Mouse (Mus musculus): Measurements from ENCODE around the gene Slc8a2.

The Slc8a2 gene

DNA sequence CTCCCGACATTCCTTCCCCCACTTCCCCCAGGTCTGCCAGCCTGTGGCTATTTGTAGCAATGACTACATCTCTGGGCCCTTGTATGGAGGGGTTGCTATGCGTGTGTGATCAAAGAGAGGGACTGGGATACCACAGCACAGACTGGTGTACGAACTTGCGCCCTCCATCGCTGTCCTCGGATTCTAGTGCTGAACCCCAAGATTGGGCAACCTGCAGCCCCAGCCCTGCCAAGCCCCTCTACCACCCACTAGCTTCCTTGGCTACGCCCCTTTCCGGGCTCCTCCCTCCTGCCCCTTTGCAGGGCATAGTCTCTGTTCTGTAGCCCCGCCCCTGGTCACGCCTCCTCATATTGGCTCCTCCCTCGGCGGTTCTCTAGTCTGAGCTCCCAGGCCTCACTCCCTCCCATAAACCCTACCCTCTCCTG is at the start of gene Slc8a2:
Gene Slc8a2, plus strand, starts transcription at position 406 of the 425 bp plus-strand sequence.
- in situ Hi-C loops (cut with MboI; ENCODE audit: low sequenced_read_pairs): no loop called here

DNA sequence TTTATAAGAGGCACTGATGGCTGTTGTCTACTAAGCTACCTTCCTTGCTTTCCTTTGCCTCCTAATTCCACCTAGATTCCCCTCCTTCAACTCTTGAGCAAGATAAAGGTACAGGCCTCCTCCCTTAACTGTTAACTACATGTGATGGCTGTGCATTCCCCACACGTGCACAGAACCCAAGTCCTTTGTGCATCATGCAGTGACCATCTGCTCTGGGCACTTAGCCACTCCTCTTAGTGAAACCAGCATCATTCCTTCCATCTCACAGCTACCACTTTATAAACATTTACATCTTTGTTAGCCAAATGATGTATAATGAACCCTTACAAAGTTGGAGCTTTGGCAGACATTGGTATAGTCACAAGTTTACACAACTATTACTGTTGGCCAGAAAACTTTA is 49.7 kb upstream of the Slc8a2 start:
- in situ Hi-C loops (cut with MboI; ENCODE audit: low sequenced_read_pairs): no loop called here

DNA sequence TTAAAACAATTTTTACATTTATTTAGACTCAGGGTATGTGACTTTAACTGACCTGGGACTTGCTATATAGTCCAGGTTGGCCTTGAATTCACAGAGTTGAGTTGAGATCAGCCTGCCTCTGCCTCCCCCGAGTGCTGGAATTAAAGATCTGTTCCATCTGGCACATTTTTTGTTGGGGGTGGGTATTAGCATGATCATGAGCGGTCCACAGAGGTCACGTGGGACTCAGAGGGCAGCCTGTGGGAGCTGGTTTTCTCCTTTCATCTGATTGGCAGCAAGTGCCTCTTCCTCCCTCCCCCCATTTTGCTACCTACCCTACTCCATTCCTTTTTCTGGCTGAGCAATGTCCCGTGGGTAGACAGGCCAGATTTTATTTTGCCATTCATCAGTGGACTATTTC is 49.0 kb upstream of the Slc8a2 start:
- in situ Hi-C loops (cut with MboI; ENCODE audit: low sequenced_read_pairs): no loop called here

DNA sequence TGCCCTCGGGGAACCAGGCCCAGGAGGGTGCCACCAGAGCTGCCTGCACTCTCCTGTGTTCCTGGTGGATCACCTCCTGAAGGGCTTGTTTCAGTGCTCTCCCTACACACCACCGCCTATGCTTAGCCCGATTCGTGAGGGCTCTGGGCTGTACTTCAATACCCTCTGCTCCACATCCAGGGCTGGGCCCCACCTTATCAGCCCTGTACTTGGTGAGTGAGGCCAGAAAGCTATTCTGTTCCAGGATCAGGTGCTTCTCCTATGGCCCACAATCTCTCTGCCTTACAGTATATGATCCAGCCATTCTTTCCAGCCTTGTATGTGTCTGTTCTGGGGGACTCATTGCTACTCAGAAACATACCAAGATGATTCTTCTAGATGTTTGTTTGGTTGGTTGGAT is 46.3 kb upstream of the Slc8a2 start:
- in situ Hi-C loops (cut with MboI; ENCODE audit: low sequenced_read_pairs): no loop called here

DNA sequence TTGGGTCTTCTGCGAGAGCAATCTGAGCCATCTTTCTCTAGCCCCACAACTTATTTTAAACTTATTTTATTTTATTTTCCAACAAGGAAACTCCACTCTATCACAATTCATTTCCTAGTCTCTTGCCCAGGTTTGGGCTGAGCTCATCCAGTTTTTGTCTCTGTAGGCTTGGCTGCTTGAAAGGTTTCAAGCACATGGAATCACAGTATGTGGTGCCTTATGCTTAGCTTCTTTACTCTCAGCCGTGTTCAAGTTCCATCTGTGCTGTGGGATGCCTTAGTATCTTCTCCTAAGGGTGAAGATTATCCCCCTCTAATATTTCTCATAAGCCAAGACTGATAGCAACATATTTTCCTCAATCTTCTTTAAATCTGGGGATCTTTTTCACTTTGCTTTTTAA is 42.0 kb upstream of the Slc8a2 start:
- in situ Hi-C loops (cut with MboI; ENCODE audit: low sequenced_read_pairs): no loop called here

DNA sequence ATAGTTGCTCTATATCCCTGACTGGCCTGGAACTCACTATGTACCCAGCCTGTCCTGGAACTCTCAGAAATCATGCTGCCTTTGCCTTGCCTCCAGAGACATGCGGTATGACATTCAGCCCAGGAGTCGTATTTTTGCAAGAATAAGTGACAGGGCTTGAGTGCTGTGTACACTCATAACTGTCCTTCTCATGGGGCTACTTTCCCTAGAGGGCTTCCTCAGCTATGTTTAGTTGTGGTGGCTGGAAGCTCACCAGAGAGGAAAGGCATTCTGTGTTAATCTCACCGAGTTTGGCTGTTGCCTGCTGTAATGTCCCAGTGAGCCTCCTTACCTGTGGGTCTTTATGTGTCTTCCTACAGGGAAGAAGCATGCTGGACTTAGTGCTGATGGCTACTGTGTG is 35.0 kb upstream of the Slc8a2 start:
- in situ Hi-C loops (cut with MboI; ENCODE audit: low sequenced_read_pairs): no loop called here

DNA sequence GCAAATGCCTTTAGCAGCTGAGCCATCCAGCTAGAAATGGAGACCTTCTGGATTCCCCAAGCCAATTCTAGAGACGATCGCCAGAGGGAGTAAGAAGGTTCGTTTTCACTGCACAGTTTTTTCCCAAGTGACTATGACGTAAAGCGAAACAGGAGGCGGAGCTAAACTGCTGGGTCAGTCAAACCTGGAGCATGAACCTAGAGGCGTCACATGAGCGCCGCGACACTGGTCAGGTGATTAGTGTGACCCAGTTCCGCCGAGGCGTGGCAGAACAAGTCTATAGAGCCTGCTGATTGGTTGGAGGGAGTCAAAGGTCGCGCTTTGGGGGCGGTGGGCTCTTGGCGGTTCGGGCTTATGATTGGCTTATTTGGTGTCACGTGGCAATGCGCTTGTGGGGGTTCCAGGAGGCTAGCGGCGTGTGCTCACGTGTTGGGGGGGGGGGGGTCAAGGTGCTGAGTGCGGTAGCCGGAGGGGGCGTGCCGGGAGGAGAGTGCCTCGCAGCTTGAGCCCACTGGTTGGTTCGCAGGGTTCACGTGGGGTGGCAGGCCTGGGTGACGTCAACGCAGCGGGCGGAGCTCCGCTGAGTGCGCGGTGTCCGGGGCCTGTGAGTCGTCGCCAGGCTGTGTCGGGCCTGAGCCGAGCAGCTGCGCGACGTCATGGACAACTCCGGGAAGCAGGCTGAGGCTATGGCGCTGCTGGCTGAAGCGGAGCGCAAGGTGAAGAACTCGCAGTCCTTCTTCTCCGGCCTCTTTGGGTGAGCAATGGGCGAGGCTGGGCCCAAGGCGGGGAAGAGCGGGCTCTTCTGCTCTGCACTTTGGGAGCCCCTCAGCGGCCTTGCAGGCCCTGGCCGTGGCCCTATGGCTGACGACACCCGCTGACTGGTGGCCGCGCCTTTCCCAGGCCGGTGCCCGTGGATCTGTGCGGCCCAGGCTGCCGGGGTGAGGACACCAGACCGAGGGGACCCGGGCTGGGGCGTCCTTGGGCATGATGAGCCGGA is 31.3 kb upstream of the Slc8a2 start, which contains the start of gene Napa:
Gene Napa, plus strand, starts transcription at position 438 of the 997 bp plus-strand sequence.
- in situ Hi-C loops (cut with MboI; ENCODE audit: low sequenced_read_pairs): no loop called here

DNA sequence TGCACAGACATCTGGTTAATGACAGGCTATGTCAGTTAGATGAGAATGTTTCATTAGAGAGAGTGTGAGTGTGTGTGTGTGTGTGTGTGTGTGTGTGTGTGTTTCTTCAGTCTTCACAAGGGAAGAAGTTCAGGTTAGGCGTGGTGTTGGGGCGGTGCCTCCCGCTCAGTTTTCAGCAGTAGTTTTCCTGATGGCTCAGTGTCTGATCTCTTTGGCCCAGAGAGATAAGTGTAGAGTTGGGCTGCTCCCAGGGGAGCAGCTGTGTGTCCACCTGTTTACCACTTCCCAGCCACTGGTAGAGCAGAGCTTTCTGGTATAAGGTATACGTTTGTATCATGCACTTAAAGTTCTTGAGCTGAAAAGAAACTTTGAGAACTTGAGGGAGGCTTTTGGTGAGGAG is 29.7 kb upstream of the Slc8a2 start:
- in situ Hi-C loops (cut with MboI; ENCODE audit: low sequenced_read_pairs): no loop called here

DNA sequence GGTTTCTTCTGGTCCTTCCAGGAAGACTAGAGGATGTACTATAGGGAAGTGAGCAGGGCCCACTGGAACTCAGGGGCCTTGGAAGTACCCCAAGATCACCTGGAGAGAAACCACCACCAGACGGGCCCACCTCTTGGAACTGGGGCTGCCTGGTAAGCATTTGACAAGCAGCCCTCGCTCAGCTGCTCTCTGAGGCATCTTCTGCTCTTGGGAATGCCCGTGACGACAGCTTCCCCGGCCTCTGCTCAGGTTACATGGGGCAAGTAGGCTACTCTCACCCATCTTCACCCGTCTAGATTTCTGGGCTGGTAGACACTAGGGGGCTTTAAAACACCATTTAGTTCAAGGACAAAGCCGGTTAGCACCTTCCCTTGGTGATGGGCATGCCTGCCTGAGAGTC is 28.5 kb upstream of the Slc8a2 start:
- in situ Hi-C loops (cut with MboI; ENCODE audit: low sequenced_read_pairs): no loop called here

DNA sequence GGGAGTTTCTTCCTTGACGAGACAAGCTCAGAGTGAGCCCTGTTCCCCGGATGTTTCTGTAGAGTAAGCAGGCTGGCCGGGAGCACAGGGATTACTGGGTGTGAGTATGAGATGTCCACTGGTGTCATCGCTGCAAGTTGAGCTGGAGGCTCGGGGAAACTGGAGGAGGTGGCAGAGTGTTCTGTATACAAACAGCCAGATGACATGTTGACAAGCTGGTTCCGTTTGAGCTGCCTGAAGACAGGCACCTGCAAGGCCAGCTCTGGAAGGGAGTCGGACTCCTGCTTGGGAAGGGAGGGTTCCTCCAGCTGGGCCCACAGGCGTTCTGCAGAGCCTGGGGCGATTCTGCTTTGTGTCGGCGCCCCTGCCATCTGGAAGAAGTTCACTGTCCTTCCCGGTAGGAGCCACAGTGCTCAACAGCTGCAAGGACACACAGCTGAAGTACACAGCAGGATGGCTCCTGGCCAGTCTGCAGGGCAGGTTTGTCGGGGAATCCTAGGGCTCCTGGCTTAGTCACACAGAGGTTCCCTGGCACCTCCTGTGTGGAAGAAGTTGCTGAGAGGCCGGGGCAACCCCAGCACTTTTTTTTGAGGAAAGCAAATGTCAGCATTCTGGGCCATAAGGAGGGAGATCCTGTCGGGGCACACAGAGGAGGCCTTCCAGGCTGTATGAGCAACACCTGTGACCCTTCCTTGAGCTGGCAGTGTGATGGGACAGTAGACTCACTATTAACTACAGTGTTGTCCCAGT is 27.7 kb upstream of the Slc8a2 start:
- in situ Hi-C loops (cut with MboI; ENCODE audit: low sequenced_read_pairs): no loop called here

DNA sequence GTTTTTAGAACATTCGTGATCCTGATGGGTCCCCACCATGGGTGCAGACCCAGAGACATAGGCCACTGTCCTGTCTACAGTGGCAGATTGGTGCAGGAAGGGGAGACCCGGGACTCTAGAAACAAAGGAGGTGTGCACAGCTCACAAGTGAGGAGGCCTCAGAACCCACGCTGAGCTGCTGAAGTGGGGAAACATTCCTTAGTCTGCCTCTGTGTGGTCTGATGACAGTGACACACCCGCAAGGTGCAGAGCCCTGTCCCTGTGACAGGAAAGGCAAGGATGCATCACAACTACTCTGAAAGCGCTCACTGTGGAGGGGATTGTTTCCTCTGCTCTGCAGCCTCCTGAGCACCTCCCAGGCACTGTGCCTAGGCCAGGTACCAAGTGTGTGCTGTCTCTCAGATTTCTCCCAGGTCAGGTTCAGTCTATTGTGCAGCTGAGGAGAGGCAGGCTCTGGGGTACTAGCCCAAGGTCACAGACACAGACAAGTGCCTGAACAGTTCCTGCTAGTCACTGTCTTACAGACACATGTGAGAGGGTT is 26.9 kb upstream of the Slc8a2 start:
- in situ Hi-C loops (cut with MboI; ENCODE audit: low sequenced_read_pairs): no loop called here

DNA sequence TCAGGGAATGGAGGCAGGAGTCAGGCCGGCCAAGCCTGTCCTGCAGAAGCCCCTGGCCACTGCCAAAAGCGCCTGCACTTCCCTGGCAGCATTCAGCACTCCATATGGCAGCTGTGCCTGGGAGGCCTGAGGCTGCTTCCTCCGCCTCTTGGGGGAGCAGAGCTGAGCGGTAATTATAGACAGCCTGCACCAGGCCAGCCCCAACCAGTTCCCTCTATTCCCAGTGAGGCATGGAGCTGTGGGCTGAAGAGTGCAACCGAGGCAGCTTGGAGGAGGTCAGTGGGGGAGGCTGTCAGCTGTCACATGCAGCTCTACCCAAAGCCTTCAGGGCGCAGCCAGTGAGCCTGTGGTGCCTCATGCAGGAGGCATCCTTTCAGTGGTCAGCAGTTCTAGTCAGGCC is 25.9 kb upstream of the Slc8a2 start:
- in situ Hi-C loops (cut with MboI; ENCODE audit: low sequenced_read_pairs): no loop called here

DNA sequence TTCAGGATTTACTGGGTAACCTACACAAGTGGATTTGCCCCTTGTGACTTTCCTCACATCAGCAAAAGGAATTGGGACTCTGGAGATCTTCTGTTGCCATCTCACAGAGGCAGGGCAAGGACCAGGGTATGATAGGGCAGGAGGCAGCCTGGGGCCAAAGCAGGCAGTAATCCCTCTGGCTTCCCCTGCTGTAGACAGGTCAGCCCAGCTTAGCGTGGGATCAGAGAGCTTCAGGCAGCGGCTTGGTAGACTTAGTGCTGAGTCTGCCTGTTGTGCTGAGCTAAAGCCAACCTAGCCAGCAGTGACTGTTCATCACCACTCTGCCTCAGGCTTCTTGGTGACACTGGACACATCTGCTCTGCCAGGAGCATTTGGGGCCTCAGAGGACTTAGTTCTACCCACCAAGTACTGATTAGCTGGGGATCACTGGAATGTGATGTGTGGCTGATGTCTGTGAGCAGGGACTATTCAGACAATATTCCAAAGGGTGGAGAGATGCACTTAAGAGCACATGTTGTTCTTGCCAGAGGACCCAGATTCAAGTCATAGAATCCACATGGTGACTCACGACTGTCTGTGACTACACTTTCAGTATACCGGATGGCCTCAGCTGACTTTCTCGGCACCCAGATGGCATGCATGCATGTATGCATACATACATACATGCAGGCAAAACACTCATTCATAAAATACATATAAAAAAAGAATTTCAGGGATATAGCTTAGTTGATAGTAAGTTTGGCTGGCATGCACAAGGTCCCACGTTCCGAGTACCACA is 24.8 kb upstream of the Slc8a2 start:
- in situ Hi-C loops (cut with MboI; ENCODE audit: low sequenced_read_pairs): no loop called here

DNA sequence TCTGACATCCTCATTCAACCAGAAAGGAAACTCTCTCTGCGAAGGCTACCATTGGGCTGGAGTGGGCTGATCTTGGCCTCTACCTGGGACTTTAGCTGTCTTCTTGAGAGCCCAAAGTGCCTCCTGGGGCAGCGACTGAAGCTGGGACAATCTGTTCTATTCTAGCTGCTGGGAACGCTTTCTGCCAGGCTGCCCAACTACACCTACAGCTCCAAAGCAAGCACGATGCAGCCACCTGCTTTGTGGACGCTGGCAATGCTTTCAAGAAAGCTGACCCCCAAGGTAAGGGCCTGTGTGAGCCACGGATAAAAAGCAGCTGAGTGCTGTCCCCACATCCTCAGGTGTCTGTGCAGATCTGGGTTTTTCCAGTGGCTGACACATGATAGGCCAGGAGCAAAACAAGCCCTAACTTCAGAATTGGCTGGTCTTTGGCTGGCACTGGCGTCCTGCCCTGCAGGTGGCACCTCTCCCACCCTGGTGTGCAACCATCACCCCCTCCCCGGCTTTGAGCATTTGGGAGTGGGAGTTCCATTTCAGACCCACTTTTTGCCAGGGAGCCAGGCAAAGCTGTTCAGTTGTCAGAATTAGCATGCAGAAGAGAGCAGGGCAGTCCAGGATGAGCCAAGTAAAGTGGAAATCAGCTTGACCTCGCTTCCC is 20.6 kb upstream of the Slc8a2 start:
- in situ Hi-C loops (cut with MboI; ENCODE audit: low sequenced_read_pairs): no loop called here

DNA sequence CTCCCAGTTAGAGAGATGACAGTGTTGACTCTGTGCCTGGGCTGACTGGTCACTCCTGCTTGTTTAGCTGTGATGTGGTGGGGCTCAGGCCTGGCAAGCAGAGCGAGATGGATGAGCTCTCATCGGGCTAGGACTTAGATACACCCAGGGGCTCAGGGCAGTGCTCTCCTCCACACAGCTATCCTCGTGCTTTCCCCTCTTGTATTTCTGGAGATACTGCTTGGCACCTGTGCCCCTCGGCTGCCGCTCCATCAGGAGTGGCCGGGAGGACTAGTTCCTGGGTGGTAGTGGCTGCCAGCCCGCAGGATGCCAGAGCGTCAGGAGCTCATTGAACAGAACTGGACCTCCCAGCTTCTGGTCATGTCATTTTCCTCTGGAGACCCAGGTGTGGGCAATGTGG is 19.5 kb upstream of the Slc8a2 start:
- in situ Hi-C loops (cut with MboI; ENCODE audit: low sequenced_read_pairs): no loop called here

DNA sequence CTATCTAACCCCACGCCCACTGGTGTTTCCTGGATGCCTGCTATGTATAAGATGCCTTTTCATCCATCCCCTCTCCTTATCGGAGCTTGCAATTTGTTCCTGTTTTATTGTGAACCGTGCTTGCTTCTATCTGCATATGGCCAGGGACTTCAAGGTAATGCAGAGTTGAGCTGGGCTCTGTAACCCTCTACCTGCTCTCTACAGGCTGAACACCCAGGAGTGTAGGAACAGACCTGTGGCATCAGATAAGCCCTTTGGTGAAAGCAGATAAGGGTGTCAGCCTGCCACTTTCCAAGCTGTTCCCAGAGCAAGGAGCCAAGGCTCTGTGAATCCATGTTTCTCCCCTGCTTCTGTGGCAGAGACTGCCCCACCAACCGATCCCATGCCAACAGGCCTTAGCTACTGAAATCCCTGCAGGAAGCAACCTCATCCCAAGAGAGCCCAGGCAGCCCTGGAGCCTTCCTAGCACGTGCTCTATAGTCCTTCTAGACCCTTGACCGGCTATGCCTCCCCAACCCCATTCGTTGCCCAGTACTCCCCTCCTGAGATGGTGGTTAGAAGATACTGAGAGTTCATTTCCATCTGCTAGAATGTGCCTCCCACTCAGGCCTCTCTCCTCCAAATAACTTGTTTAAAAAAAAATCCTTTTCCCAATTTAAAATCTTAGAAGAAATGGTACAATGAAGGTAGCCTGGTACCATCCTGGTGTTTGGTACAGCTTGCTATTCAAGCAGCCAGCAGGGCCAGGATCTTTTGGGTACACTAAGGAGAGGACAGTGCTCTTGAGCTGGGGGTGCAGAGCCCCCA is 18.1 kb upstream of the Slc8a2 start:
- in situ Hi-C loops (cut with MboI; ENCODE audit: low sequenced_read_pairs): no loop called here

DNA sequence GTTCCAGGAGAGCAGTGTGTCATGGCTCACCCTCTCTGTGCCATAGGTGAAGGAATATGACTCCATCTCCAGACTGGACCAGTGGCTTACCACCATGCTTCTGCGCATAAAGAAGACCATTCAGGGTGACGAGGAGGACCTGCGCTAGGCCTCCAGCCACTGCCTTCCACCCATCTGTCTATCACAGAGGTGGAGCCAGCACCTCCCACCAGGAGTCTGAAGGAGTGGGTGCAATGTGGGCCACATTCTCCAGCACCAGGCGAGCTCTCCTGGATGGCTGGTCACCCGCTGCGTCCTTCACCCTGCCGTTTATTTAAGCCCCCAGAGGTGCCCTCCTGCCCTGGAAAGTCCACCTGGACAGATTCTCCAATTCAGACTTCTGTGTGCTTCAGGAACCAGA is 13.2 kb upstream of the Slc8a2 start:
- in situ Hi-C loops (cut with MboI; ENCODE audit: low sequenced_read_pairs): no loop called here

DNA sequence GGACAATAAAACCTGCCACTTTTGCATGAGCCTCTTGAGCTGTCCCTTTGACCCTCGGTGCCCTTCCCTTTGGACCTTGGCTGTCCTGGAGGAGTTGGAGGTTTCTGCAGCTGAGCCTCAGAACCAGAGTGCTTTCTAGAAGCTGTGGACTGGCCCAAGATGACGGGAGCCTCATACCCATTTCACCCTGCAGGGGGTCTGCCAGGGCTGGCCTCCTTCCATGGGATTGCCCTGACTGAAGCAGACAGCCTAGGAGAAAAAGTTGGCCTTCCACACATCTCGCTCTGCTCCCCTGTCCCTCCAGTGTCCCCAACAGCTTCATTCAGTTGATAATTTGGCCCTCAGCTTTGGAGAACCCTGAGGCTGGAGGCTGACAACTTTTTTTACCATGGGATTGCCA is 12.5 kb upstream of the Slc8a2 start:
- in situ Hi-C loops (cut with MboI; ENCODE audit: low sequenced_read_pairs): no loop called here

DNA sequence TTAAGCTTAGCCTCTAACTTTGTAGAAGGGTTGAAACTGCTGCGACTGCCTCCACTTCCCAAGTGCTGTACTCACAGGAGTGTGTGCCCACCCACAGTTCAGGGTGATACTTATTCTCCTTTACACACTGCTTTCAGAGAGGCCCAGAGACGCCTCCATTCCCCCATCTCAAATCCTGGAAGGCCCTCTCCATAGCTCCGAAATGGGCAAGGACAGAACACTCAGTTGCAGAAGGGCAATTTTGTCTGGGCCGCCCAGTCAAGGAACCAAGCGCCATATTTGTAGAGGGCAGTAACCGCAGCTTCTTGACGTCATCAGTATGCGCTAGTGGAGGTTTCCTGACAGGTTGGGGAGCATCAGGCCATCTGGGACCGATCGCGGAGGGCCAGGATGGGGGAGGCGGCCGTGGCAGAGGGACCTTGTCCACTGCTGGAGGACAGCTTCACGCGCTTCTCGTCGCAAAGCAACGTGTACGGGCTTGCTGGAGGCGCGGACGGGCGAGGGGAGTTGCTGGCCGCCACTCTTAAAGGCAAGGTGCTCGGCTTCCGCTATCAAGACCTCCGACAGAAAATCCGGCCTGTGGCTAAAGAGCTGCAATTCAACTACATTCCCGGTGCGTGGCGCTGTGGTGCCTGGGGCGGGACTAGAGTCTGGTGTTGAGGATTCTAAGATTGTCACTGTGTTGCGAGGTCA is 9.9 kb upstream of the Slc8a2 start, which contains the start of gene Kptn:
Gene Kptn, plus strand, starts transcription at position 327 of the 693 bp plus-strand sequence.
- in situ Hi-C loops (cut with MboI; ENCODE audit: low sequenced_read_pairs): no loop called here
